Mouse (Mus musculus) thymus, adult 2 months (tissue): Measurements from ENCODE around the gene Ttyh2.

ENCODE experiments used
- CTCF ChIP-seq: fragments of 200-500 bp; IDR thresholded peaks from 2 replicates; pipeline ENCODE4 v1.5.1; 2012; ENCODE audit warnings: mild to moderate bottlenecking, control low read depth, low read length, moderate library complexity, borderline replicate concordance; ENCODE audit not compliant: control insufficient read depth, poor library complexity, insufficient read depth; ENCODE audit errors: extremely low read depth
- POLR2A ChIP-seq: fragments of 200-500 bp; IDR thresholded peaks from 2 replicates; pipeline ENCODE4 v1.6.1; 2012; ENCODE audit warnings: mild to moderate bottlenecking, low read length, control low read depth, moderate library complexity; ENCODE audit not compliant: control insufficient read depth, poor library complexity, insufficient read depth; ENCODE audit errors: extremely low read depth

DNA sequence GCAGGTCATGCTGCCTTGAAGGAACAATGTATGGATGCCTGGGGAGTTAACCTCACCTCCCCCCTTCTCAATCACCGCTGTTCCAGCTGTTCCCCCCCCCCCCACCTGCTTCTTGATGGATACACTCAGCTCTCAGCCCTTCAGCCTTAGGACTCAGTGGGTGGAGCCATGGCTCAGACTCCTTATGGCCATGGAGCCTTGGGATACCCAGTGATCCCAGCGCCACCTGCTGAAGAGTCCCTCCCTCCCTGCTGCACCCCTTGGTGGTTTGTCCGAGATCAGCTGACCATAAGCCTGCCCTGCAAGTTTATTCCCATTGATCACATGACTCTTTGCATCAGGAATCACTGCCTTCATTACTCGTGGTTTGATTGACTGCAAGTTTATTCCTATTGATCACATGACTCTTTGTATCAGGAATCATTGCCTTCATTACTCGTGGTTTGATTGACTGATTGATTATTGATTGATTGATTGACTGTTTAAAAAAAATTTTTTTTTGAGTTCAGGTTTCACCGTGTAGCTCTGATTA lies 54.7 kb downstream of the Ttyh2 start:
- TF ChIP-seq POLR2A = no peak
- no peak for TF ChIP-seq CTCF
